Mouse (Mus musculus) yolk sac, embryonic 10.5 days (tissue): ENCODE results near the gene Pdha2.

Experiments
- DNase-seq: peaks from one replicate; pipeline ENCODE4 v3.0.0-alpha.2; 2017; ENCODE audit warnings: low spot score

Gene Pdha2

DNA sequence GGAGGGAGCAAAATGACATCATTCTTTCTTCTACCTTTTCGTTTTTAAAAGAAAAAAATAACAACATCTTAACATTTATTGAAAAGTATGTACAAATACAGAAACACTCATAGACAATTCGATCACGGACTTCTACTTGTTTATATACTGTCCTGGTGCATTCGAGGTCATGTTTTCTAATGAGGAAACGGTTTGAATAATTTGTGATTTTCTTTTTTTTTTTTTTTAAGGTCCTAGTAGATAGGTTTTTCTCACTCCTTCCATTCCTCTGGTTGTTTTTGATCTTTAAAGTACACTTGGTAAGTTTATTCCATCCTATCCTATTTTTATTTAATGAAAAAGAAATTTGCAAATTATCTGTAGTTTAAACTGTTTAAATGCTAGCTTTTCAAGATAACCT is at the start of gene Pdha2:
Gene Pdha2, minus strand, starts transcription at position 101 of the 400 bp plus-strand sequence.
- DNase-seq, result no peak

DNA sequence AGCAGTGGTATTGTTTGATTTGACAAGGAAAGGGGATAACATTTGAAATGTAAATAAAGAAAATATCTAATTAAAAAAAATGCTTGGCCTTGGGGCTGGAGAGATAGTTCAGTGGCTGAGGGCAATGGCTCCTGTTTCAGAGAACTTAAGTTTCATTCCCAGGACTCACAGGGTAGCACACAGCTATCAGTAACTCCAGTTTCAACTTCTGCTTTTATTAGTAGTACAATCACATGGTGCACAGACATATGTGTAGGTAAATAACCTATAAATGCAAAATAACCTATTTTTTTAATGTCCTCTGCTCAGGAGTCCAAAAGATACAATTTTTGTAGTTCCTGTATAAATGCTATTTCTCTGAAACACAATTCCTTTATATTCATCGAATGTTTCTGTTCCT is 48.4 kb upstream of the Pdha2 start:
- no peak for DNase-seq

DNA sequence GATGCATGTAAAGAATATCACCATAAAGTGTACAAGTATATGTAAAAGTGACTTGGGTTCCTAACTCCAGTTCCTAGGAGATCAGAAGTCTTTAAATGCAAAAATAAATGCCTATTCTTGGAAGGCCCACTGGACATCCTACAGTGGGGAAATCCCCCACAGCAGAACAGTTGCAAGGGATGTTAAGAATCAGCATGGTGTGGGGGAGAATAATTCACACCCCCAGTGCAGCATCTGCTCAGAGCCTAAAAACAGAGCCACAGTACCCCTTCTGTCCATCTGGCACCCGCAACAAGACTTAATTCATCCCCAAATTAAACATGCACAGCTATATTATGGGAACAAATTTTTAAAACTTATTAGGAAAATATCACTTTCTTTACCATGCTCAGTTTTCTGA is 39.3 kb upstream of the Pdha2 start:
- no peak for DNase-seq

DNA sequence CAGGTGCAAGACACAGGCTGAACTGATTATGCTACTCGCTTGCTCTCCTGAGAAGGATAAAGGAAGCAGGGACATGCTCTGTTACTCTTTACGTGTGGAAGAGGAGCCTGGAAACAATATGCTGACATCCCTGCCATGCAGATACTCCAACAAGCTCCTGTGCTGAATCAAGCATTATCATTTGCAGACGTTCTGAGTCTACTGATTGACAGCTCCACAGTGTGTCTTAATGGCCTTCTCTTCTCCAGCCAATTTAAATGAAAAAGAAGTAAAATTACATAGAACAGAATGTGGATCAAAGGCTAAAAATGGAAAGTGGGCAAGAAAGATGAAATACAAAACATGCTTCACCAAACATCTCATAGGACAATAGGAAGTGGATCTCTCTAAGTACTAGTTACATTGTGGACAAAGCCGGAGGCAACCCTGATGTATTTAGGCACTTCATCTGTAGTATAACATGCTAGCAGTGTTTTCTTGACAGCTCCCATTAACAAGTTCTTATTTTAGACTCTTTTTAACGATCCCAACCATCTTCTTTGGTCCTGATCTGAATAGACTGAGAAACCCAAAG is 32.7 kb upstream of the Pdha2 start:
- no peak for DNase-seq

DNA sequence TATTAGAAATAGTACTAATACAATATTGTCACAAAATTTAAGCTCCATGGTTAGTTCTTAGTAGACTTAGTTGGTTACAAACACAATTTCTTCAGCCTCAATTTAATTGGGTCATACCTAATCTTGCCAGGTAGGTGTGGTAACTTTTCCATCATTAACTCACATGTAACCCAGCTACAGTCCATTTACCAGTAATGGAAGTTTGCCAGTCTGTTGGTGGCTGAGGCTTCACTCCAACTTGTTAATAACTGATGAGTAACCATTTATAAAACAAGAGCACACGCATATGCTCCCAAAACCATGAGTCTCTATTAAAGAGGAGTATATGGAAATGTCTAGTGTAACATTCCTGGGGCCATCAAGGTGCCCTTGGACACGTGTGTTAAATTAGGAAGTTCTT is 25.9 kb upstream of the Pdha2 start:
- DNase-seq, result no peak

DNA sequence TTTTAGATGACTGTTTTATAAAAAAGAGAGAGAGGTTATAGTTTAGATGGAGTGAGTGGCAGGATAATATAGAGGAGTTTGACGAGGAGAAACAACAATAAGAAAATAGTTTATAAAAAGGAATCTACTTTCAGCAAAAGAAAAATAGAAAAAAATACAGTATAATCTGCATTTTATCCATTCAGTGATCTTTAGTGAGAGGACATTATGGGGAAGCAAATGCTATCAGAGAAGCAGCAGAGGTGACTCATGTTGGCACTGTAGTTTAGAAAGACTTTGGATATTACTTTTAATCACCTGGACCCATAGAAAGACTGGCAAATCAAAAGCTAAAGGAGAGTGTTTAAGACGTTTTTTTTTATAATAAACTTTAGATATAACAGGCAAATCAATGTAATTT is 17.0 kb upstream of the Pdha2 start:
- no peak for DNase-seq

DNA sequence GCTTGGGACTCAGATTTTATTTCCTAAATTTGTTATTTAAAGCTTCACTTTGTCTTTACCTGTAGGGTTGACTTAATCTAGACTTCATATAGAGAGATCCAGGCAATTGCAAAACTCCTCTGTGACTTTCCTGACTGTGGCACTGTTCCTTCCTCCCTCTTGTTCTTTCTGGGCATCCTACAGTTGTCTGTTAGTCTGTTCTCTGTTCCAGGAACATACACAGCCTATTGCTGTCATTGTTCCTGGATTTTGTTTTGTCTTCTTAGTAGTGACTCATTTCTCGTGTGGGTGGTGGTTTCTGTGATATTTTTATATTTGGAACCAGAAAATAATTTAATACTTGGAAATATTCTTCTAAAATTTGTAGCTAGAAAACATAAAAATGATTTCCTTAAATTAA is 10.2 kb upstream of the Pdha2 start:
- no peak for DNase-seq

DNA sequence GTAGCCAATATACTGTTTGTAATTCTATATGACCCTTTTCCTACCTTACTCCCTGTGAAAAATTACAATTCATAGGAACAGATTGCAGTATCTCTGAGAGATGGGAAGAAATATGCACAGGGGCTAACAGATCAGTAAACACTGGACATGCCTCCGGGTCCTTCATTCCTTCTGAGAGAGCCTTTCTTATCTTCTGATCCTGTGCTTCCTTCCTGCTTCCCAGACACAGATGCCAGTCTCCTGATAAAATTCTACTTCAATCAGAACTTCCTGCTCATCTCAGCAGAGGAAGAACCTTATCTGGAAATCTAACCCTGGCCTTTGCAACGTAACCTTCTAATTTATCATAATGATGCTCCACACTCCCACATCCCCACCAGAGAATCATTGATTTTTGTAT is 6.4 kb upstream of the Pdha2 start:
- DNase-seq, result no peak

DNA sequence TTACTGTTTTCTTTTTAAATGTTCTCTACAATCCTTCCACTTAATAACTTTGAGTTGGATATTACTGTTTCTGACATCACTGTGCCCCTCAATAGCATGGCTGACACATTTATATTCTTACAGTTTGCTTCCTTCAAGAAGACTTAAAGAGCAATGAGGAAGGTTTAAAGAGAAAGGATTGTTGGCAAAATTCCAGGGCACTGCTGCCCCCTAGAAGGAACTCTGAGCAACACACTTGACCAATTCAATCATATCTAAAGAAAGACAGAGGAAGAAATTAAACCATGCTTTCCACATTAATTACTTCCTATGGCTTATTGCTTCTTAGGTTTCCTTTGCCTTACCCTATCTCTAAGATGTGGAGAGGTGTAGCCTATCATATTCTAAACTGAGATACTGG is 4.8 kb upstream of the Pdha2 start:
- no peak for DNase-seq

DNA sequence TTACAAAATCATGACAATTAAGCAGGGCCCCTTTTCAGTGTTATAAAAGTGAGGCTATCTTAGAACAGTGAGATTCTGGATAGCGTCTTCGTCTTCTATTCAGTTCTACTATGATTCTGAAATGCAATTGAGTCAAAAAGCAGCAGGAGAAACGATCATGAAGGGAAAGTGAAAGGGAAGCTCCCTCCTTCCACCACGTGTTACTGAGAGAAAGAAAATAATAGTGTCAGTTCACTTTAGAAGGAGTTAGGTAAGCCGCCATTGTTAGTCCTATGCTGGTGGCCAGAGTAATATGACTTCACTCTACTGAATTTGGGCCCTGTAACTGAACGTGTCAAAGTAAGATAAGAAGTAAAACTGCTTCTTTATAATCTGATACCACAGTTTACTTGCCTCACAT is 4.1 kb upstream of the Pdha2 start:
- DNase-seq, result no peak

DNA sequence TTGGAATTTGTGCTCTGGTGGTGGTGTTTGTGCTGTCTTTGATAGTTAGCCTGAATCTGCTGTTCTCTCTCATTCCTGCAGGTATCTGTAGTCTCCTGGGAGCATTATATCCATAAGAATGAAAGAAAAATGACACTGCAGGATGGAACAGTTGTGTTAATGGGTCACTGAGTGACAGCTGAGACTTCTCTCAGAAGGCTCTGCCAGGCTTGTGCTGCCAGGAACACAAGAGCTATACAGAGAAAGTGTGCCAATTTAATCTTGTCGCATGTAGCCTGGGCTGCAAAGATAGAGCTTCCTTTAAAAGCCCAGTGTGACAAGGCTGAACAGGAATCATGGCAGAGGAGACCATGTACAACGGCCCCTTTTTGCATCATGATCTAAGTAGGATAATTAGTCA is 2.6 kb upstream of the Pdha2 start:
- no peak for DNase-seq

DNA sequence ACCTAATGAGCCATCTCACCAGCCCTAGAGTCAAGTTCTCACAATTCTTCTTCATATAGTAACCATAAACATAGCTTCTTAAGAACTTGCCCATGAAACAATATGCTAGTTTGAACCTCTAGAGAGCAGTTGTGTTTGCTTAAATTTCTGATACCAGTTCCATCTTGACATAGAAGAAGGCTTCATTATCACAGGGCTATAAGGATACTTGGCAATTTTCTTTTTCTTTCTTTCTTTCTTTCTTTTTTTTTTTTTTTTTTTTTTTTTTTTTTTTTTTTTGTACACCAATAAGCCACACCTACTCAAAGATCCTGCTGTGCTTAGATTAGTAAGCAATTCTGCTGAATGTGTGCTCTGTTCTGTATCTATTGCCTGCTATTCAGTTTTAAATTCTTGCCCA is 2.0 kb upstream of the Pdha2 start:
- DNase-seq, result no peak

DNA sequence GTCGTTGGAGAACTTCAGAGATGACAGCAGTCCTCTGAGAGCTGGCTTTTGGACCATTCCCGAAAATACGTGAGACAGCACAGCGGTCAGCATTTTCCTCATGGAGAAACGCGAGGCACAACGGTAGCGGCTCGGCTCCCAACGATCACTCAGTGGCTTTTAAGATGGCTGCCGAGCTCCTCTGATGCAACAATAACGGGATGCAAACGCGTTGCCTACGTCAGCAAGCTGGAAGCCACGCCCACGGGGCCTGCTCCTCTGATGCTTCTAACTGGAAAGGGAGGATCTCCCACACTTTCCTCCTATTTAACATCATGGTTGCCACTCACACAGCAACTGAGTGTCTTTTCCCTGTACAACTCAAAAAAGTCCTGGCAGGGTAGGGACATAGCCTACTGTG is 511 bp downstream of the Pdha2 start:
- DNase-seq, result no peak

DNA sequence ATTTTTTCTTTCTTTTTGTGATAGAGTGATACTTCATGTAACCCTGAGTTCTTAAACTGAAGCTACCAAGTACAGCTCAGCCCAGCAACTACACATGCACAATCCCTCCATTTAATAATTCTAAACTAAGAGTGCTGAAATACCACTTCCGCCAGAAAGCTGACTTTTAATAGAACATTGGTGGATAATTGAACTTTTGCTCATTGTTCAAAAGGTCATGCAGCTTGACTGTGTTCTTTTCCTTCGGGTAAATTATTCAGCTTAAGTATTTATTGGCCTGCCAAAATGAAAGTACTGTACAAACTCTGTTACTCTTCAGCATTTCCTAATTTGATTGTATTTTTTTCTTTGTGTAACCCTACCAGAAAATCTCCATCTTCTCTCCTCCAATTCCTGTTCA is 10.4 kb downstream of the Pdha2 start:
- no peak for DNase-seq

DNA sequence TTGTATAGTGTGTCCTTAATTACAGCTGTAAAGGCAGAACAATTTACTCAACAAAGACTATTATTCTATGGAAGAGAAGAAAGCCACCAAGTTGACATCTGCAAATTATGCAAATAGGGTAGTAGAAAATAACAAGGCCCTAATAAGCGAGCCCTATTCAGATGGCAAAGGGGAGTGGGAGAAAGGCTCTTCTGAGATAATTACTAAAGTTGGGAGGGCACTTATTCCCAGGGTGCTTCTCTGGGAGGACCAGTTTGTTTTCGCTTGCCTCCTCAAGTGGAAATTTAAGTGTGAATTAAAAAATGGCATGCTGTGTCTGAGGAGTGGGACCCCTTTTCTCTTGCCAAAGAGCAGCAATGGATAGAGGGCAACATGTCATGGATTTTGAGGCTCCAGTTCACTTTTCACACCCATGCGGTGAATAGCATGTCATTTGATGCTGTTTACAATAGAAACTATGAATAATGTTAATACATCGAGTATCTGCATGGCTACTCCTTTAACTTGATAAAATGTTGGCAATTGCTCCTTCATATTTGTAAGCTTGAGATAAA is 14.8 kb downstream of the Pdha2 start:
- DNase-seq, result no peak

DNA sequence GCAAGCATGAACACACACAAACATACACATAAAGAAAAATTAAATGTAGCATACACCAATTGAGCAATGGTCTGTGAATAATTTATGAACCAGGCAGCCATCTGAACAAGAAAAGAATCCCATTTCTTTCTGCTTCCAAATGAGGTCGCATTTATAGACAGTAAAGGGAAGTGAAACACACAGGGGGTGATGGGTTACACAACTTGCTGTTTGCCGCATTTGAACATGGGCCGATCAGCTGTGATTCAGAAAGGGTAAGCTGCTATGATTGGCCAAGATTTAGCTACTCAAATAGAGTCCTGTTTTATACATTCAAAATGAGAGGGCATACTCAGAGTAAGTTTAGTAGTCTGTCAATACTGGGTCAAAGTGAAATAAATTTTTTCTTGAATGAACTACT is 20.5 kb downstream of the Pdha2 start:
- DNase-seq, result no peak

DNA sequence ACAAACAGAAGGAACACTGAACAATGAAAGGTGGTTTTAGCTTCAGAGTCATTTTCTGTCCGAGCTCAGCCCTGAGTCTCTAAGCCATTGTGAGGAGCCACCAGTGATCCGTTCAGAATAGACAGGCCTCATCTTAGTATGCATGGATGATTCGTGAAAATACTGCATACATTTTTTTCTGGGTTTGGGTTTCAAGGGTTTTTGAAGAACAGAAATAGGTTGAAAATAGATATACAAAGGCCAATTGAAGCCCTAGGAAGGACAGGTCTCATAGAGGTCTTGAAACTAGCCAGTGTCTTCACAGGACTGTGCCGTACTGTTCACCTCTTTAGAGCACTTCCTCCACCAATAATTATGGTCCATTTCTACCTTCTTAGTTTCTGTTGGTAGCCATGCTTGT is 21.7 kb downstream of the Pdha2 start:
- no peak for DNase-seq

DNA sequence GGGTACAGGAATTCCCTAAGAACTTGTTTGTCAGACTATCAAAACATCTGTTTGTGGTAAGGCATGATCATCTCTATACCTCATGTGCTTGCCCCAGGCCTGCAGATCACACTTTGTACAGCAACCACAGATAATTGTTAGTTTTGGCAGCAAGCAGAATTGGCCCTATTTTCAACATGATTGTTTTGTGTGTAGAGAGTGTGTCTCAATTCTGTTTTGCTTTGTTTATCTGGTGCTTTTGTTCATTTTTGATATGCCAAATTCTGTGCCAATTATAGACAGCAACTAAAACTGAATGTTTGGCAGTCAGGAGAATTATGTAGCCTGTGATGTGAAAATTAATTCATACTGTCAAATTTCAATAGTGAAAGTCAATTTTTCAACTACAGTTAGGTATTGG is 51.2 kb downstream of the Pdha2 start:
- no peak for DNase-seq
